Mouse (Mus musculus): ENCODE measurements at regions not wholly inside any gene's neighbourhood (a gene's known extent, or its start where the extent isn't known, plus 50 kb on each side); places are given as distances from the start of the nearest gene placed in this dataset.

GRCm38 (mm10) chr13:83737031-83737825 is 233.4 kb downstream of the Mef2c start:
- Histone ChIP-seq H3K36me3 (replicated peaks; ENCODE audit: control insufficient read depth, insufficient read depth, low read depth) (no peaks in the 10 kb centered on the region), H3K27me3 (ENCODE audit: control insufficient read depth, insufficient read depth, low read length) (peaks cover 67% of the 10 kb centered on the region), H3K4me1 (replicated peaks; ENCODE audit: control insufficient read depth in 2 of 2, insufficient read depth in 2 of 2, low read length in 1 of 2) (0 out of 4 replicates have a peak, but pooled peaks cover 0 to 2% of the 10 kb centered on the region in 2 experiments), H3K27ac (no peak overlapping the region), H3K9me3 (ENCODE audit: control insufficient read depth, low read length) (no peaks in the 10 kb centered on the region), H3K9ac (replicated peaks) (no peak overlapping the region), H3K4me2 (ENCODE audit: low read depth) (no peak overlapping the region), H3K4me3 (ENCODE audit: insufficient read depth in 1 of 2, low read depth in 2 of 2, low read length in 2 of 2) (no peak overlapping the region)
- TF ChIP-seq CTCF (IDR thresholded peaks at IDR 0.05; ENCODE audit: low read depth) (no peak), EP300 (IDR thresholded peaks at IDR 0.05; ENCODE audit: low read depth) (no peak)
- no peak for DNase-seq (ENCODE audit: low read depth in 3 of 3, low spot score in 3 of 3)
- no peak for ATAC-seq (ENCODE audit: insufficient read depth)
- WGBS (ENCODE audit: insufficient replicate concordance), result 6% methylated on average over 9 of the region's 9 CpGs

- WGBS (ENCODE audit: insufficient replicate concordance), result 2% methylated on average over 27 of the region's 27 CpGs
- Histone ChIP-seq H3K27ac (no peak overlapping the region), H3K9ac (replicated peaks) (no peak overlapping the region), H3K36me3 (replicated peaks; ENCODE audit: control insufficient read depth, insufficient read depth, low read depth) (no peaks in the 10 kb centered on the region), H3K27me3 (ENCODE audit: control insufficient read depth, insufficient read depth, low read length) (peaks cover 59% of the 10 kb centered on the region), H3K4me2 (ENCODE audit: low read depth) (peak overlapping the region; percentile 27; the same call in 1 of the 2 replicates), H3K4me1 (replicated peaks; ENCODE audit: control insufficient read depth in 2 of 2, insufficient read depth in 2 of 2, low read length in 1 of 2) (0 out of 4 replicates have a peak, but pooled peaks cover 0 to 2% of the 10 kb centered on the region in 2 experiments), H3K4me3 (ENCODE audit: insufficient read depth in 1 of 2, low read depth in 2 of 2, low read length in 2 of 2) (no peak overlapping the region), H3K9me3 (ENCODE audit: control insufficient read depth, low read length) (no peaks in the 10 kb centered on the region)
- TF ChIP-seq EP300 (IDR thresholded peaks at IDR 0.05; ENCODE audit: low read depth) (no peak), CTCF (IDR thresholded peaks at IDR 0.05; ENCODE audit: low read depth) (no peak)
- no peak for DNase-seq (ENCODE audit: low read depth in 3 of 3, low spot score in 3 of 3)
- ATAC-seq (ENCODE audit: insufficient read depth), result no peak
Observed at GRCm38 (mm10) chr13:83737826-83738527, 234.1 kb downstream of the Mef2c start.

GRCm38 (mm10) chr13:83738528-83738981 is 234.7 kb downstream of the Mef2c start:
- Histone ChIP-seq H3K4me1 (replicated peaks; ENCODE audit: control insufficient read depth in 2 of 2, insufficient read depth in 2 of 2, low read length in 1 of 2) (0 out of 4 replicates have a peak, but pooled peaks cover 0 to 2% of the 10 kb centered on the region in 2 experiments), H3K4me2 (ENCODE audit: low read depth) (peak overlapping the region; percentile 27), H3K27me3 (ENCODE audit: control insufficient read depth, insufficient read depth, low read length) (peaks cover 53% of the 10 kb centered on the region), H3K27ac (no peak overlapping the region), H3K4me3 (ENCODE audit: insufficient read depth in 1 of 2, low read depth in 2 of 2, low read length in 2 of 2) (0 out of 4 replicates have a peak overlapping the region, but pooled peaks of 1 of the 2 experiments have one; percentile 17), H3K9ac (replicated peaks) (no peak overlapping the region), H3K9me3 (ENCODE audit: control insufficient read depth, low read length) (no peaks in the 10 kb centered on the region), H3K36me3 (replicated peaks; ENCODE audit: control insufficient read depth, insufficient read depth, low read depth) (no peaks in the 10 kb centered on the region)
- ATAC-seq (ENCODE audit: insufficient read depth) (no peak), DNase-seq (ENCODE audit: low read depth in 3 of 3, low spot score in 3 of 3) (no peak)
- no peak for TF ChIP-seq CTCF (IDR thresholded peaks at IDR 0.05; ENCODE audit: low read depth)
- WGBS (ENCODE audit: insufficient replicate concordance), result 3% methylated on average over 12 of the region's 12 CpGs

DNA sequence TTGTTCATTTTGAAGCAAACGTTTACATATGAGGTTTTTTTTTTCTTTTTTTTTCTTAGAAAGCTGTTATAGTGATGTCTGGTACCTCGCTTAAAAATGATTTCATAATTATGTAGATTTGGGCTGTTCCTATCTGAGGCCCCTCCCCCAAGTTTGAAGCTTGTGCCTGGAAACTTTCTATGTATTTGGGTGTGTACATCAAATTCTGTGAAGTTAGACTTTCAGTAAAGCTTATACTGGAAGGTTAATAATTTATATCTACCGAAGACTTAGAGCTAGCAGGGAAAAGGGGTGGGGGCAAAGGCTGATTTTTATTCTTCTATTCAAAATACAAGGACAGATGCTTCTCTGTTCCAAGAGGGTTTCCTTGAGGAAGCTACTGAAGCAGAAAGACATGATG is 235.3 kb downstream of the Mef2c start:
- no peak overlapping the region for H3K4me3 ChIP-seq (ENCODE audit: insufficient read depth in 1 of 2, low read depth in 2 of 2, low read length in 2 of 2)
- 15% methylated on average over 3 of the region's 3 CpGs for WGBS (ENCODE audit: insufficient replicate concordance)
- H3K36me3 ChIP-seq (replicated peaks; ENCODE audit: control insufficient read depth, insufficient read depth, low read depth), result no peaks in the 10 kb centered on the region
- no peak overlapping the region; the same call in 1 of the 2 replicates for H3K4me2 ChIP-seq (ENCODE audit: low read depth)
- H3K4me1 ChIP-seq (replicated peaks; ENCODE audit: control insufficient read depth in 2 of 2, insufficient read depth in 2 of 2, low read length in 1 of 2), result 0 out of 4 replicates have a peak, but pooled peaks cover 0 to 2% of the 10 kb centered on the region in 2 experiments
- H3K27ac ChIP-seq, result no peak overlapping the region
- TF ChIP-seq EP300 (IDR thresholded peaks at IDR 0.05; ENCODE audit: low read depth), result no peak
- TF ChIP-seq CTCF (IDR thresholded peaks at IDR 0.05; ENCODE audit: low read depth), result no peak
- H3K9me3 ChIP-seq (ENCODE audit: control insufficient read depth, low read length), result no peaks in the 10 kb centered on the region
- DNase-seq (ENCODE audit: low read depth in 3 of 3, low spot score in 3 of 3), result no peak
- ATAC-seq (ENCODE audit: insufficient read depth), result no peak
- H3K27me3 ChIP-seq (ENCODE audit: control insufficient read depth, insufficient read depth, low read length), result peaks cover 48% of the 10 kb centered on the region
- no peak overlapping the region for H3K9ac ChIP-seq (replicated peaks)

Data from liver, embryonic 14.5 days (tissue).